Mouse (Mus musculus): ENCODE data around the gene Ctnnbip1.

The Ctnnbip1 gene

GRCm38 (mm10) chr4:149561986-149562904 lies 44.2 kb downstream of the Ctnnbip1 start:
- DNase-seq (ENCODE audit: low spot score in 2 of 2), result peak; percentile 69 to 93

GRCm38 (mm10) chr4:149562905-149563347 lies 44.9 kb downstream of the Ctnnbip1 start:
- DNase-seq (ENCODE audit: low spot score in 2 of 2), result peak in 1 of 2 experiments; percentile 59

DNA sequence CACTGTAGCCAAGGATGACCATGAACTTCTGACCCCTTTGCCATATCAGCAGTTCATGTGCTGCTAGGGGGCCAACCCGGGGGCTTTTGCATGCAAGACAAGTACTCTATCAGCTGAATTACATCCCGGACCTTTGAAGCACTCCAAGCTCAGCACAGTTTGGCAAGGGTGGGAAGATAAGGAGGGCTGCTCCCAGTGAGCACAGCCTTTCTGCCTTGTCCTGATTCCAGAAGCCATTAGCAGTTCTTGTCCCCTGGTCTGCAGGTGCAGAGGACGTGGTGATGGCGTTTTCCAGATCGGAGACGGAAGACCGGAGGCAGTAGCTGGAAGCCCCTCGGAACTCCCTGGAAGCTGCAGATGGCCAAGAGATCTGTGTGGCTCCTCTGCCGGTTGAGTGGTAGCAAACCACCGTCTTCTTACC lies 45.9 kb downstream of the Ctnnbip1 start:
- no peak for DNase-seq (ENCODE audit: low spot score in 2 of 2)

DNA sequence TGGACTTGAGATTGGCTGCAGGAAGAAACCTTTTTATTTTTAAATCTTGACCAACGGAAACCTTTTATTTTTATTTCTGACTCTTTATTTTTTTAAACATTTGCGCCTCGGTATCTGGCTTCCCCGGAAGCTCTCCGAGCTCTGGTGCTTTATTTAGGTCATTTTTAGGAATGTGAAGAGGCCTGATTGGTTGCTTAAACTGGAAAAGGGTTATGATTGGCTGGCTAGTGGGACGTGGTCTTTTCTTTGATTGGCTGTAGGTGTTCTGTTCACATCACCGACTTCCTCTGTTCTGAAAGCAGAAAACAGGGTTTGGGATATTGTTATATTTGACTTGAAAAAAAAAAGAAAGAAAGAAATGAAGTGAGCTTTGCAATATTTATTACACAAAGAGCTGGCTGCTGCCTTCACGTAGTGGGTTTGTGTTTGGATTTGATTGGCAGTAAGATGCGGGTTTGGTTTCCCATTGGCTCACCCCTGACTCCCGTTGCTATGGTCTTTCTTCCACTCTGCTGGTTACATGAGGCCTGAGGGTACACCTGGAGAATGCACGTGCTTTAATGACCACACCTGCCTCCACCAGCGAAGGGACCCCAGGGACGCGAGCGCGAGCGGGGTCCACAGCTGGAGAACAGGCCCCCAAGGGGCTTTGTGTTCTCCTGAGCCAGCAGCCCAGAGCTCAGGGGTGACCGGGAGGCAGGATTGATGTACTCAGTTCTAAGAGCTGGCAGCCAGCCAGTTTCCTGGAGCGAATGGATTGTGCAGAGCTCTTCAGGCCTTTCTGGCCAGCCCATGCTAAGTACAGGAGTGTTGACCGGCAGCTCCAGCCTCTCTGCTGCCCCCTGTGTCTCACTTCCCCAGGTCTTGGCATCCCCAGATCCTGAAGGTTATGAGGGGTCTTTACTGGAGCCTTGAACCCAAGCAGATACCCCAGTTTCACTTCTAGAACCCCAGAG lies 46.7 kb downstream of the Ctnnbip1 start:
- peak in 1 of 2 experiments; percentile 67 for DNase-seq (ENCODE audit: low spot score in 2 of 2)

- no peak for DNase-seq (ENCODE audit: low spot score in 2 of 2)
Observed at GRCm38 (mm10) chr4:149567432-149568026, 49.5 kb downstream of the Ctnnbip1 start.

- DNase-seq (ENCODE audit: low spot score in 2 of 2), result no peak
Observed at GRCm38 (mm10) chr4:149568622-149569021, 50.6 kb downstream of the Ctnnbip1 start.

DNA sequence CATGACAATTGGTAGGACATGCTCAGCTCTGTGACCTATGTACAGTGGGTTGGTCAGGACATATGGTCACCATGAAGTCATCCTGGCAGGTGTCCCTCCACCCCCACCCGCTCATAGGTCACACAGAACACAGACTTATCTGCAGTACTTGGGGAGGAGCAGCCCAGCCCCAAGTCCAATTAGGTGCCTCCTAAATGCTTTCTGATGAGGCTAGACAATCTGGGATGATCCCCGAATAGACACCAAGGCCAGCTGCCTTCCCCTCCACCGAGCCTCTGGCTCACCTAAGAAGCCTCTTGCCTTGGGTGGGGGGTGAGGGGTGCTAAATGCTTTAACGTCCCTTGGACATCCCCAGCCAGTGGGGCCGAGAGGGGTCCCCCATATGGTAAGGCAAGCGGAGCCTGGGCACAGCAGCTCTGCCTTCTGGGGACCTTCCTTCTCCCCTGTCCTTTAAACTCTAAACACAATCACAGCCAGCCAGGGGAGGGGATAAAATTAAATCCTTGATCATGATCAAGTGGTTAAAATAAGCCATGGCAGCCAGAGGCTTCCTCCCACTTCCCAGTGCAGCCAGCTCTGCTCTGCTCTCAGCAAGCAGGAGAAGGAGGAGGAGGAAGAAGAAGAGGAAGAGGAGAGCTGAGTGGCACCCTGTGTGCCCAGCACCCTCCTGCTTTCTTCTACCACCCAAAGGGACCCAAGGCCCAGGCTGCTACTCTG lies 51.9 kb downstream of the Ctnnbip1 start:
- DNase-seq (ENCODE audit: low spot score in 2 of 2), result peak in 1 of 2 experiments; percentile 70

DNA sequence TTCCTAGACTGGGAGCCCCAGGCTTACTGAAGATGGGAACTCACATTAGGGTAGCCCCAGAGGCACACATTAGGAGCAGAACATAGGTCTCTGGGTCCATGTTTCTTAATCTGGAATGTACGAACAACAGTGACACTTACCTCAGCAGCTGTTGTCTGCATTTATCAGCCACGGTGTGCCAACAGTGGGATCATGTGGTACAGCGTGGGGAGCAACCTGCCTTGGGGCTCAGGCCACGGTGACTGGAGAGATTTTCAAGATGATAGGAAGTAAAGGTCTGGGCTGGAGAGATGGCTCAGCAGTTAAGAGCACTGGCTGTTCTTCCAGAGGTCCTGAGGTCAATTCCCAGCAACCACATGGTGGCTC lies 52.4 kb downstream of the Ctnnbip1 start:
- no peak for DNase-seq (ENCODE audit: low spot score in 2 of 2)

DNA sequence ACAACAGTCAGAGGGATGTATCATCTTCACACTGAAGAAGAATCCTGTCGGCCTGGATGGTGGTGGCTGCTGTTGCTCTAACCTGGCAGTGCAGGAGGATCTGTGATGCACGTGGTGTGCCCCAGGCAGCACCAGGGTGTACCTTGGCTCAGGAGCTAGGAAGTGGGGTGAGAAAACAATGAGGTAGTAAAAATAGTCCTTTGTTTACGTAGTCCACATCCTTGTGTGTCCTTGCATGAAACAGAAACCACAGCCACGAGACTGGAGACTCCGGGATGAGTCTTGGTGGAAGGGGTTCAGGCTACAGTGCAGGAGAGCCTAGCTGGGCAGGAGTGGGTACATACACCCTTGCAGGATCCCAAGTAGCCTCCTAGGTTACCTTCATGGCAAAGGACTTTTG lies 53.2 kb downstream of the Ctnnbip1 start:
- no peak for DNase-seq (ENCODE audit: low spot score in 2 of 2)

DNA sequence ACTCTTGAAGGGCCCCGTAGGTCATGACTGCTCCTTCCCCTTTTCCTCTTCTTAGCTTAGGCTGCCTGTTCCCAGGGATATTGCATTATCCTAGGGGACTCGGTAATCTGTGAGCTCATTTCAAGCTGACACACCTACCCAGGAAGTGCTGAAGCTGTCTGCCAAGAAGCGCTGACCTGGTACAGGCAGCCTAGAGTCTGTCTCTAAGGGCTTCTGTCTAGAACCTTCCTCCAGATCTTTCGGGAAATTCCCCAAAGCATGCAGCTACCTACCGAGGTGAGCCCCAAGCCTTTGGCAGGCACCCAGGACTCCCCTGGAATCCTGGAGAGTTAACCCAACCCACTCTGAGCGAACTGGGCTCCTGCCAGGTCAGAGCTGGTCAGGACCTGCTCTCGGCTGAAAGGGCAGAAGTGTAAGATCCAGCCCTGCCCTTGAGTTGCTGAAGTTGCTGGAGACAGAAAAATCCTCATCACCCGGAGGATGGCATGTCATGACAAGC lies 53.7 kb downstream of the Ctnnbip1 start:
- DNase-seq (ENCODE audit: low spot score in 2 of 2), result no peak

DNA sequence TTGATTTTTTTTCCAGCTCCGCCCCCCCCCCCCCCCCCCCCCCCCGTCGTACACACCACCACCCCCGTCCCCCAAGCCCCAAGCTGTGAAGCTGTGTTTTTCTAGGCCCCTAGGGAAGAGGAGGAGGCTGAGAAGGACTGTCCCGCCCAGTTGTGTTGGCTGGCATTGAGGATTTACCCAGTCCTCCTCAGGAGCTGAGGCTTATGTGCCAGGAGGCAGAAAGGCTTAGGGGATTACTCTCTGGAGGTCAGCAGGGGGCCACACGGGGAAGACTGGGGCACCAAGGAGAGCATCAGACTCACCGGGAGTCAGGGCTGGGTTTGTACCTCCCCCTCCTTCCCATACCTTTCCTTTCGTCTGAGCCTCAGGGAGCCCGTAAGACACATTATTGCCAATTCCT lies 54.4 kb downstream of the Ctnnbip1 start:
- DNase-seq (ENCODE audit: low spot score in 2 of 2), result no peak

DNA sequence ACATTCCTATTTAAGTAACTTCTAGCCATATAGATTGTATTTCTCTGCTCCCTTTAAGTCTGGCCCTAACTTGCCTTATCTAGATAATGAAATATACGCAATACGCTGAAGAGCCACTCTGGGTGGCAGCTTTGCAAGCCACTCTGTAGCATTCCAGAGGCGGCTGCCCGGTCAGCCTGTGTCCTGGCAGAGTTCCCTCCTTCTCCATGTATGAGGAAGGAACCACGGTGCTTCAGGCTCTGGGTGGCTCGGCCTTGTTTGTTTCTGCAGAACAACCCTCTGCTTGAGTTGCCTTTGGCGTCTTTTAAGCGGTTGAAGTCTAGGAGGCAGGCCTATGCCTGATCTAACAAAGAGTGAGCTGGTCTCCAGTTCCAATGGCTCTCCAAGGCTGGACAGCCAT lies 54.8 kb downstream of the Ctnnbip1 start:
- no peak for DNase-seq (ENCODE audit: low spot score in 2 of 2)

DNA sequence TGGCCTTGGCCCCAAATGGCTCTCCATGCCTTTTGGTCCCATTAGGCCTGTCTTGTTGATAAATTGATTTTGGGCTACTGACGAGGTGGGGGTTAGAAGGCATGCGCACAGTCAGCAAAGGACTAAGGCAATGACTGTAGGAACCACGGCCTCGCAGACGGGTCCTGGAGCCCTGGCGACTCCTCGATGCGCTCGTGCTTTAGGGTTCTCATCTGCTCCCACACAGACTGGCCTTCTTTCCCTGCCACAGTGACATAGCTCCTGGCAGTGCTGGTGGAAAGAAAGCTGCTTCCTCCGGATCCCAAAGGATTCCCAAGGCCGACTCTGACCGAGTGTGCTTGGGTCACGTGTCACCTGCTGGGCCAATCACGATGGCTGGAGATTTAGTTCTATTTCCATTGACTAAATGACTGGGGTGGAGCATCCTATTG lies 56.4 kb downstream of the Ctnnbip1 start:
- no peak for DNase-seq (ENCODE audit: low spot score in 2 of 2)

DNA sequence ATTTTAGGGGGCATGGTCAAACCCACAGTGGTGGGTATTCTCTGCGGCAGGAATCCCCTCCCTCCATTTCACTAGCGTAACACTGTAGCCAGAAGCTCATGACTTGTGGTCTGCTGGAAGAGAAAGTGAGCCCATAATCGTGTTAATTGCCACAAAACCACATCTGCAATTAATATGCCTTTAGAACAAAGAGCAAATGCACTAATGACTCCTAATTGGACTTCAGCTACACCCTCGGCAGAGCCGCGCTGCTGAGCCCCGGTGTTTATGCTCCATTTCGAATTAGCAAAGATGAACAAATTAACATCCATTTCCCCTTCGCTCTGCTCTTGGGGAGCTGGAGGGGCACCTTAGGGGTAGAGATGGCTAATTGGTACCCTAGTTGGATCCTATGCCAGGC lies 58.0 kb downstream of the Ctnnbip1 start:
- DNase-seq (ENCODE audit: low spot score in 2 of 2), result no peak

DNA sequence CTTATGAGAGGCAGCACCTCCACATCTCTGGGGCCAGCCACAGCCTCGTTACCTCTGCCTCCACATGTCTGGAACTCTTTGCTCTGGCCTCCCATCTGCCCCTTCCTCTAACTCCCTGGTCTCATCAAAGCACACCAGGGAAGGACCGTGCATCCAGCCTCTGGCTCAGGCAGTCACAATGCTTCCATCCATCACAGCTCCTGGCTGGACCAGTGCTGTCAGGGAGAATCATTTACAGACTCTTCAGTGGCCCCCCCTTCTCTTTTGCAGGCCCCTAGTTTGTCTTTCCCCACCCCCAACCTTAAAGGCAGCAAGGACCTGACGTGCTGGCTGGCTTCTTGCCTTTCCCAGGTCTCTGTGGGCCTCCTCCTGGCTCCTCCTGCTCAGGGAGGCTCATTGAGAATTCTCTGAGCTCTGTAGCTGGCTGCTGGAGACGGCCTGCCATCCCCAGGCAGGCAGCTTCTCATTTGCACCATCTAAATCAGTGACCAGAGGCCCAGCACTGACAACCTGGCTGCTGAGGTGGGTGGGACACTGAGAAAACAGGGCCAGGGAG lies 59.0 kb downstream of the Ctnnbip1 start:
- DNase-seq (ENCODE audit: low spot score in 2 of 2), result no peak

DNA sequence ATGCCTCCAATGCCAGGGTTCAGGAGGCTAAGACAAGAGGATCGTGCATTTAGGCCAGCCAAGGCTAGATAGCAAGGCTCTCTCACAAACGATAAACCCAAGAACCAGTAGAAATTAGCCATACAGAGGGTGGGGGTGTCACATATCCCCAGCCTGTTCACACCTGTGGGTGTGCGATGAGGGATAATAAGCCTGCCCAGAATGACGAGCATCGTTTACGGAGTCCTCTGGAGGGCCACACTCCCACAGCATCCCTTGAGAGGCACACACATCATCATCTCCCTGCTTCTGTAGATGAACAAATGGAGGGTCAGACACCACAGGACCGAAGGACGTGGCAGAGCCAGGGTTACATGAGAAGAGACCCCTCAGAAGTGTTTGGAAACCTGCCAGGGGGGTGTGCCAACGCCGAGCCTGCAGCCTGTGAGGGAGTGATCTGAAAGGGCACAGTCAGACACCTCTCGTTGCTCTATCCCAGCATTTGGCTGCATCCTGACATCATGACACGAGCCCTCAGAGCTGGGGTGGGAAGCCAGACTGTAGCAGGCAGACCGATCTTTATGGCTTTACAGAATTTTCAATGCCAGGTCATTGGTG lies 60.1 kb downstream of the Ctnnbip1 start:
- DNase-seq (ENCODE audit: low spot score in 2 of 2), result peak in 1 of 2 experiments; percentile 30

DNA sequence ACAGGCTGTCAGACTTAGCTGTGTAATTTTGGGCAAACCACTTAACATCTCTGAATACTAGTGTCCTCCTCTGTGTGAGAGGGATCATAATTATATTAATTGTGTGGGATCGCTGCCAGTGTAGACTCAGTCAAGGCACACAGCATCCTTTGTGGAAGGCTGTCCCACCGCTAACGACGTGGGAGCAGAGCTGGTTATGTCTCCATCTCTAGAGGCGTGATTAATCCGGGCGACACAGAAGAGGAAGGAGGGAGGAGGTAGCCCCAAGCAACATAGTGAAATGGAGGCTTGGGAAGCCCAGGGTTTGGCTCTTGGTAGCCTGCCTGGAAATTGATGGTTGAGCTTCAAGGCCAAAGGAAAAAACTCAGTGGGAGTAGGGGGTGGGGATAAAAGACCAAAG lies 60.8 kb downstream of the Ctnnbip1 start:
- peak in 1 of 2 experiments; percentile 14 for DNase-seq (ENCODE audit: low spot score in 2 of 2)

DNA sequence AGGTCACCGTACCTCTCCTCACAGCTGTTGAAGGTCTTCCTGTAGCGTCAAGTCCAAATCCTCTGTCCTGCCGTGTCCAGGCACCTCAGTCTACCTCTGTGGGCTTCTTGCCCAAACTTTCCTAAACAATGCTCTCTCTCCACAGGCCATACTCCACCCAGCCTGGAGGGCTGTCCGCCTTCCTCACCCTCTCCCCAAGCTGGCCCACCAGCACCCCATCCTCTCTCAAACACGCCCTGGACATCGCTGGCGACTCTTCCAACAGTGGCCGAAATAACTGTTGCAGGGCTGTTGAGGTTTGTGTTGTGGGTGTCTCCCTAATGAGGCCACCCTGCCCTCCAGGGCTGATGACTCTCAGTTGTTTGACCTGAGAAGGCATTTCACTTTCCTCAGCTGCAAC lies 67.2 kb downstream of the Ctnnbip1 start:
- DNase-seq (ENCODE audit: low spot score in 2 of 2), result no peak

GRCm38 (mm10) chr4:149586044-149586782 lies 68.2 kb downstream of the Ctnnbip1 start, which contains the start of gene Clstn1:
Gene Clstn1, plus strand, starts transcription at chr4:149586468.
- DNase-seq (ENCODE audit: low spot score in 2 of 2), result peak in 1 of 2 experiments; percentile 51

Measured in left cerebral cortex, adult 9 months (tissue).